Mouse (Mus musculus): ENCODE measurements at regions not wholly inside any gene's neighbourhood (a gene's known extent, or its start where the extent isn't known, plus 50 kb on each side); places are given as distances from the start of the nearest gene placed in this dataset.

DNA sequence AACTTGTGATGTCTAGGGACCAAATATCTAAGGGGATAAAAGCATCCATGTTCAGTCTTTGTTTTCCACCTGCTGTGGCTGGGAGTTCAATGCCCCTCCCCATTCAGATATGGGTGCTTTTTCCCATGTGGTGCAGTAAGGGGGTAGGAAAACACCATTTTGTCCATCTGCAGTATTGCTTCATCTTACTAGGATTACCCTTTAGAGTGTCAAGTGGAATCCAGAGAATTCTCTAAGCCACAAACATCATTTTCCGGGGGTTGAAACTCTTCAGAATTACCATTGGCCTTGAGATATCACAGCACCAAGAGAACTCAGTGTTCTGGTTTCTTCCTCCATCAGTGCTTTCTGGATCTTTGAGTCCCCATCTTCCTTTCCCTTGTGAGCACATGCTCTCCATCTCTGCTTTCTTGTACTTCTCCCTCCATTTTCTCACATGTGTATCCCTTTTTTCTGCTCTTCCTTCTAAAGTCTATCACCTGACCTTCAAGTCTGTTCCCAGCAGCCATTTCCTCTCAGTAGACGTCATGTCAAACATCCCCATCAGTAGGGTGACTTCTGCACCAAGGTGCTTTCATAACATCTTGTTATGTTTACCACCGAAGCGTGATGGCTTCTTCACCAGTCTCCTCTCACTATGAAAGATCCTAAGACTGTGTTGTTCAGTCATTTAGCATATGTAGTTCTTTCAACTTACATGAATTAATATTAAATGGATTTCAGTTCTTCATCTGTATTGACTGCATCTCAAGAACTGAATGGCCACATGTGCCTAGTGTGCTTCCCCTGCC, 431.6 kb upstream of the Ubash3b start:
- in situ Hi-C loops (cut with MboI, MseI), result no loop called here

GRCm38 (mm10) chr9:41592101-41592500, 430.6 kb upstream of the Ubash3b start:
- in situ Hi-C loops (cut with MboI, MseI), result no loop called here

DNA sequence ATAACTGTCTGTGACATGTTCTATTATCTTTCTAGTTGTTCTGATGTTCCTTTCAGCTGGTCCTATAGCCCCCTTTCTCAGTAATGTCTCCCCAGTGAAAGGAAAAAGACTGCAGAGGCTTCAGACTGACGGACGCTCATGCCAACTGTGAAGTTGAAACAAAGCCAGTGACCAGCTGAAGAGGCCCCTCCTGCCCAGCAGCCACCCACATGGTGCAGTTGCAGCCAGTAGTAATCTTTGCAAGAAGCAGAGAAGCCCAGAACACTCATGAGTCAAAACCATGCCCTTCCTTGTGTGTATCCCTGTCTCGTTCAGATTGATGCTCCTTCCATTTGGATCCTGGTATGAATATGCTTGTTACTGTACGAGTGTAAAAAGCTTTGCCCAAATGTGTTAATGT, 428.7 kb upstream of the Ubash3b start:
- in situ Hi-C loops (cut with MboI, MseI), result no loop called here

DNA sequence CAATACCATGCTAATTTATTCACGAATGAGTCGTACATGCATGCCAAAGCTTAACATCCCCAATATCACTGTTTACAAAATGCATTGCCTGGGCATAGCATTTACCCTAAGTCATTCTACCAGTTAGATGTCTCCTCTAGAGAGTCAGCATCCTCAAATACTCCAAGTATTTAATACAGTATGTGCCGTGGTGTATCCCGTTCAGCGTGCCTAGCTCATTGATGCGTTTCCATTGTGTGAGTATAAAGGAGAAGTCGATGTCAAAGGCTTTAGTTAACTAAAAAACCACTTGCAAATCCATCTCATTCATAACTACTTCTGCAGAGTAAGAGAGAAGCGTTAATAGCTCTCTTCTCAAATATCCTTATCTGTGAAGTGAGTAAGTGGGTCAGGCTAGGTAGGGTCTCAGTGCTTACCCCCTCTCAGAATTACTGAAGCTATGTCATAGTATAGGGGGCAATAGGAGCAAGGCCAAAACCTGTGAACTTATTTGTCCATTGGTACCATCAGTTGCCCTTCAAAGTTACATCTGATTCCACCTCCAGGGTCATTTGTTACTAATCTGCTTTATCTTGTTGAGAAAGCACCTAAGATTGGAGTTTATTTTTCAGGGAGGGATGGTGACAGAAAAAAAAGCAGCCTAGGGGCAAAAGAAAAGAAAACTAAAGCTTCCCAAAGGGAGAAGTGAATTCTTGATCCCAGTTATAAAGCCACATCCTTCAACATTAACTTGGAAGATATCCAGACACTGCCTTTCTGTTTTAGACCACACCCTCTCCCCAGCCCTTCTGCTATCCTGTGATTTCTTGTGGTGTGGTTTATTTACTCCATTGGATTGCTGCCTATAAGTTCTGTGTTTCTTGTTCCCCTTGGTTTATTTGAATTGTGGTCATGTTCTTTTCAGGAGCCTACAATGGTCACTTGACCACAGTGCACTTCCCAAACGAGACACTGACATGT, 427.2 kb upstream of the Ubash3b start:
- in situ Hi-C loops (cut with MboI, MseI), result loop anchor here (10.0 kb wide), 1 partner anchor 476 kb away; no protein-coding TSS in a partner anchor

DNA sequence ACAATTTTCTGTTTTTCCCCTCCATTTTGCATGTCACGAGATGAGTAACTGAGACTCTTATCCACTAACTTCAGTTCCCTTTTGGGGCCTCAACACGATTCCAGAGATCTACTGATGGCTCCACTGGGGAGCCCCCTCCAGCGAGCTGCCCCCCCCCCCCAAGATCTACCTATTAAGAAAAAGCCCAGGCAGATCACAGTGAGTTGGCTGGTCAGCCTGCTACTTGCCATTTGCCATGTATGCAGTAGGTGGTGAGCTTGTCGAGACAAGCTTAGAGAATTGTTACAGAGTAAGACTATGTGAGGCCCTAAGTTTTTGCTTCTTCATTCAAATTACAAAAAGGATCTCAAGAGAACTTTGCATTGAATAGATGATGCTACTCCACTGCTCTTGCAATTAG, 426.3 kb upstream of the Ubash3b start:
- in situ Hi-C loops (cut with MboI, MseI), result loop anchor here (10.0 kb wide), 1 partner anchor 477 kb away; no protein-coding TSS in a partner anchor

- in situ Hi-C loops (cut with MboI, MseI), result loop anchor here (10.0 kb wide), 1 partner anchor 478 kb away; no protein-coding TSS in a partner anchor
These were observed 425.6 kb upstream of the Ubash3b start for GRCm38 (mm10) chr9:41586966-41587570.

DNA sequence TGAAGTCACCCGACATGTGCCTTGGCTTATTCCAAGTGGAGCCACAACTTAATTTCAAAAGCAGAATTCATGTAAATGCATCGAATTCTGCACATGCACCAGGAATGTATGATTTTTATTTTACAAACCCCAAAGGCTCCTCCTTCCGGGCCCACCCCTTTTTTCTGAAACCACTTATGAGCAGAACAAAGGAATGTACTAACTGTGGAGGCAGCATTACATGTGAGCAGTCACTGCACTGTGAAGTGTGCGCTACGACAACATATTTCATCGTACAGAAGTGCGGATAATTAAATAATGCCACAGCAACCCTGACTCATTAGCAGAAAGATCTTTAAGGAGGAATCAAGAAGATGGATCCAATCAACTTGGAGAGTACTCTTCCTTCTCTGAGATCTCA, 424.8 kb upstream of the Ubash3b start:
- in situ Hi-C loops (cut with MboI, MseI), result loop anchor here (10.0 kb wide), 1 partner anchor 479 kb away; no protein-coding TSS in a partner anchor

- in situ Hi-C loops (cut with MboI, MseI), result loop anchor here (10.0 kb wide), 1 partner anchor 479 kb away; no protein-coding TSS in a partner anchor
These were observed 424.3 kb upstream of the Ubash3b start for GRCm38 (mm10) chr9:41585771-41586170.

DNA sequence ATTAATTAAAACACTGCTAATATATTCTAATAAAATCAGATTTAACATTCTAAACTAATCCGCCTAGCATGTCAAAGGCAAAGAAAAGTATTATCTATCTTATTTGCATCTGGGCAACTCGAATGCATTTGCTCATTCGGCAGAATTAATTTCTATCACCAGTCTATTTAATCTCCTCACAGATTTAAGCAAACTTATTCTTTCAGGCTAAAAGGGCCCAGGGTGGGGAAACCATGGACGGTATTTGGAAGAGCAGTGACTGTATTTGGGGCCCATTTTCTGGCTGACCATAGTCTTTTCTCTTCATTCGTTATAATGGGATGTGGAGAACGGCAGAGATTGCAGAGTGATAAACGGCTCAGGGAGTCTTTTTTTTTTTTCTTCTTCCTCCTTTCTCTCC, 423.5 kb upstream of the Ubash3b start:
- in situ Hi-C loops (cut with MboI, MseI), result loop anchor here (10.0 kb wide), 1 partner anchor 480 kb away; no protein-coding TSS in a partner anchor

DNA sequence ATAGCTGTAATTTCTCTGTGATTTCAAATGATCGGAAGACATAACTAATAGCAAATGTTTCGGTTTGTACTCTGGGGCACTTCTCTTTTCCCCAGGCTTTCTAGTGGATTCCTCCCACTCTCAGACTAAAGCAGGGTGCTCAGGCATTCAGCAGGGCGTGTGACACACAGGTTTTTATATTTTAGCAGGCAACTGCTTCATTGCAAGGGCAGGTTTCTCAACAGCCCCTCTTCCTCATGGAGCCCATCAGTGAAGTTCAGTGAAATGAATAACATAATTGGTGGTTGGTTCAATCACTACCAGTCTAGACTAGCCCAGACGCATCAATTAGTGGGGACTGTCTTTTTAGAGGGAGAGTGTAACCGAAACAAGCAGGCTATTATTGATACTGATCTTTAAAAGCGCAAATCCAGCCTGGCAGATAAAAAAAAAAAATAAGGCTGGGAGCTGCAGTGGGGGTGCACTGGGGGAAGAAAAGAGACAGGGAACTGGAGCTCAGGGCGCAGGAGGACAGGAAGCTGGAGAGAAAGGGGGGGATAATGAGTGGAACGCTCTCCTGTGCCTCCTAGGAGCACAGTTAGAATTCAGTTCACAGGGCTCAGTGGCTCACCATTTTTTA, 422.3 kb upstream of the Ubash3b start:
- in situ Hi-C loops (cut with MboI, MseI), result loop anchor here (10.0 kb wide), 1 partner anchor 481 kb away; no protein-coding TSS in a partner anchor

DNA sequence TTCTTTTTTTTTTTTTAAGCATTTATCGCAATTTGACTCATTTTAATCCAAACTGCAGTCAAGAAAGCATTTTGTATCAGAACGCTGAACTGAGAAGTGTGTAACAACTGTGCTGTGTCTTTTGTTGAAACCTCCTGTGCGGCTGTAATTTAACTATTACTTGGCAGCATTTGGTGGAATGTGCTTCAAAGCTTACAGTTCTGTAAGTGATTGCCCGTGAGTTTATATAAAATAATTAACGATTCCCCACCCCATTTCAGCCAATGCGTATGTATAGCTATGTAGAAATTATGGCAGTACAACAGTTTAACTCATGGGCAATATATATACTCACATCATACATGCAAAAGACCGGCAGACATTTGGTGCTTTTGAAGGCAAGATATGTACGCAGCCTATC, 421.8 kb upstream of the Ubash3b start:
- in situ Hi-C loops (cut with MboI, MseI), result loop anchor here (10.0 kb wide), 1 partner anchor 482 kb away; no protein-coding TSS in a partner anchor

- in situ Hi-C loops (cut with MboI, MseI), result loop anchor here (10.0 kb wide), 1 partner anchor 482 kb away; no protein-coding TSS in a partner anchor
These were observed 421.3 kb upstream of the Ubash3b start for GRCm38 (mm10) chr9:41582711-41583236.

DNA sequence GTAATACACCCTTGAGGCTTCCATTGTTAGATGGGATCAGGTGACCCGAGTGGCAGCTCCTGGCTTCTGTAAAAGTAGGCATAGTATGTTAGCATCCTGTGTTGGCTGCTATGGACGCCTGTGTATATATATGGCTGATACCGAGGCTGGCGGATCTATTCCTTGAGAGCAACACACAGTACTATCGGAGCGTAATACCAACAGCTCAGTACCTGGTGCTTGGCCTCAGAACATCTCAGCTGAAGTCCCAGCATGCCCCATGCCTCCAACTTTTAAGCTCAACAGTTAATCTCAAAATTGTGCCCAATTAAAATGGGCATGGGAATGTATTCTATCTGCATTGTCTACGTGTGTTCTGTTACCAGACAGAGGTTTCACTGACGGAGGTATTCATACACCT, 420.7 kb upstream of the Ubash3b start:
- in situ Hi-C loops (cut with MboI, MseI), result loop anchor here (10.0 kb wide), 1 partner anchor 483 kb away; no protein-coding TSS in a partner anchor

DNA sequence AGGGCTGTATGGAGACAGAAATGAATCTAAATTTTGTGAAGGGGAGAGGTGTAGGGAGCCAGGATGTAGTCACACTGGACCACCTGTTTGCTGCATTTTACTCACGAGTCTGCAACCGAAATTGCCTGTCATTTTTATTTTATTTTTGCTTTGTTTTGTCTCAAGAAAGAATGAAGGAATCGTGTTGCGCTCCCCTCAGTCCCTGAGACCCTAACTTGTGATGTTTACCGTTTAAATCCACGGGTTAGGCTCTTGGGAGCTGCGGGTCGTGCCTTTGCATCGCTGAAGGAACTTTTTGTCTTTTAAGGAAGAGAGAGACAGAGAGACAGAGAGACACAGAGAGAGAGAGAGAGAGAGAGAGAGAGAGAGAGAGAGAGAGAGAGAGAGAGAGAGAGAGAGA, 420.2 kb upstream of the Ubash3b start:
- in situ Hi-C loops (cut with MboI, MseI), result loop anchor here (10.0 kb wide), 1 partner anchor 483 kb away; no protein-coding TSS in a partner anchor

DNA sequence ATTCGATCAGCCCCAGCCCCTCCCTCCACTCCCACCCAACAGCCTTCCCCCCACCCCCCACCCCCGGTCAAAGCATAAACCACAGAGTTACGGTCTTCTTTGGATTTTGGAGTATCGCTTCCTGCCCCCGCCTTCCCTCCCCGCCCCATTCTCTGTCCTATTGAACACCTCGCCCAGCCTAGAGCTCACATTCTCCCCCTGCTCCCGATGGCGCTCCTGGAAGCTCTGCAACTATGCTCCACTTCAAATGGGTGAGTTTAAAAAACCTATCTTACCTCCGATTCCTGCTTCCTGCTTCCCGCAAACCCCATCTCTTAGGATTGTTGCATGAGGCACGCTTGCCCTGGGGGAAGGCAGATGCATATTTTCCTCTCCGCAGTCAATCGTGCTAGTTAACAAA, 419.7 kb upstream of the Ubash3b start:
- in situ Hi-C loops (cut with MboI, MseI), result loop anchor here (10.0 kb wide), 1 partner anchor 484 kb away; no protein-coding TSS in a partner anchor

- in situ Hi-C loops (cut with MboI, MseI), result loop anchor here (10.0 kb wide), 1 partner anchor 484 kb away; no protein-coding TSS in a partner anchor
These were observed 419.1 kb upstream of the Ubash3b start for GRCm38 (mm10) chr9:41580611-41581041.

DNA sequence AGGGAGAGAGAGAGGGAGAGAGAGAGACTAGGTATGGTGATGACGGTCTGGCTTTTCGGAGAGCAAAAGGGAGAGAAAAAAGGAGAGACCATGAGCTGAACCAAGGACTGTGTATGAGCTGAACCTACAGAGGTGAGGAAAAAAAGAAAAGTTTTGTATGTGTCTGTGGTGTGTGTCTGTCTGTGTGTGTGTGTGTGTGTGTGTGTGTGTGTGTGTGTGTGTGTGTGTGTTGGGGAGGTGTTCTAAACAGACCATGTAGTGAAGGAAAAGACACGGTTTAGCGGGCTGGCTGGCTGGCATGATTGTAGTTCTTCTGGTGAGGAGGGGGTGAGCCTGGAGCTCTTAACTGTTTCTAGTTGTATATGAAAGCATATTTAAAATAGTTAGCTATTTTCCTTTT, 418.6 kb upstream of the Ubash3b start:
- in situ Hi-C loops (cut with MboI, MseI), result loop anchor here (10.0 kb wide), 1 partner anchor 485 kb away; no protein-coding TSS in a partner anchor

GRCm38 (mm10) chr9:41579107-41580014, 417.9 kb upstream of the Ubash3b start:
- in situ Hi-C loops (cut with MboI, MseI), result loop anchor here (10.0 kb wide), 1 partner anchor 485 kb away; no protein-coding TSS in a partner anchor
